Mouse (Mus musculus) midbrain, embryonic 13.5 days (tissue): Measurements from ENCODE around the gene Nprl2. TPM values are rescaled to one million over a fixed set of nuclear protein-coding genes. Genes with fewer than 3 reads are reported as not detected.
"Not testable (repeated sequence)": the region's sequence is repeated elsewhere in the genome, so short reads cannot be mapped to it uniquely, and the experiment has no call there.

Source experiments
- ATAC-seq: fragments of 200-750 bp; cut with Nextera tagmentation; 2 replicates; pipeline ENCODE4 v1.8.0; 2017; ENCODE audit warnings: mild to moderate bottlenecking, moderate TSS enrichment, moderate library complexity
- H3K27ac ChIP-seq: fragments of 300-500 bp; sonication (generic); 2 replicates; pipeline ENCODE4 v1.5.1; 2015; ENCODE audit warnings: inconsistent platforms, mild to moderate bottlenecking, moderate library complexity
- H3K27me3 ChIP-seq: fragments of 300-500 bp; sonication (generic); 2 replicates; pipeline ENCODE4 v1.6.1; 2015; ENCODE audit warnings: mild to moderate bottlenecking, inconsistent platforms
- H3K36me3 ChIP-seq: fragments of 300-500 bp; sonication (generic); 2 replicates; pipeline ENCODE4 v1.6.1; 2015; ENCODE audit warnings: mild to moderate bottlenecking, inconsistent platforms
- H3K4me1 ChIP-seq: fragments of 300-500 bp; sonication (generic); replicated peaks from 2 replicates; pipeline ENCODE4 v1.6.1; 2015; ENCODE audit warnings: inconsistent platforms
- H3K4me2 ChIP-seq: fragments of 300-500 bp; sonication (generic); replicated peaks from 2 replicates; pipeline ENCODE4 v1.6.1; 2015; ENCODE audit warnings: moderate library complexity, mild to moderate bottlenecking, inconsistent platforms
- H3K4me3 ChIP-seq: fragments of 300-500 bp; sonication (generic); replicated peaks from 2 replicates; pipeline ENCODE4 v1.5.1; 2015; ENCODE audit warnings: mild to moderate bottlenecking, inconsistent platforms
- H3K9ac ChIP-seq: fragments of 300-500 bp; sonication (generic); replicated peaks from 2 replicates; pipeline ENCODE4 v1.6.1; 2015; ENCODE audit warnings: mild to moderate bottlenecking, inconsistent platforms
- H3K9me3 ChIP-seq: fragments of 300-500 bp; sonication (generic); 2 replicates; pipeline ENCODE4 v1.6.1; 2016; ENCODE audit warnings: mild to moderate bottlenecking, inconsistent platforms
- WGBS: fragments of 180-500 bp; shearing (Covaris S2); methylation state at CpG from one replicate; pipeline ENCODE4 v1.1.7; 2015; 5-methylcytosine and 5-hydroxymethylcytosine counted together
- polyA plus RNA-seq: library from polyadenylated mRNA; unstranded; fragments of >200 nt; fragmentation: Nextera tagmentation; extraction: Ambion mirVana; gene quantifications from 2 replicates; pipeline ENCODE4 v1.2.1, GENCODE M21; 2015

Nprl2 gene
- polyA plus RNA-seq, 1 experiment from 2014 or later, result 67.7 TPM

DNA sequence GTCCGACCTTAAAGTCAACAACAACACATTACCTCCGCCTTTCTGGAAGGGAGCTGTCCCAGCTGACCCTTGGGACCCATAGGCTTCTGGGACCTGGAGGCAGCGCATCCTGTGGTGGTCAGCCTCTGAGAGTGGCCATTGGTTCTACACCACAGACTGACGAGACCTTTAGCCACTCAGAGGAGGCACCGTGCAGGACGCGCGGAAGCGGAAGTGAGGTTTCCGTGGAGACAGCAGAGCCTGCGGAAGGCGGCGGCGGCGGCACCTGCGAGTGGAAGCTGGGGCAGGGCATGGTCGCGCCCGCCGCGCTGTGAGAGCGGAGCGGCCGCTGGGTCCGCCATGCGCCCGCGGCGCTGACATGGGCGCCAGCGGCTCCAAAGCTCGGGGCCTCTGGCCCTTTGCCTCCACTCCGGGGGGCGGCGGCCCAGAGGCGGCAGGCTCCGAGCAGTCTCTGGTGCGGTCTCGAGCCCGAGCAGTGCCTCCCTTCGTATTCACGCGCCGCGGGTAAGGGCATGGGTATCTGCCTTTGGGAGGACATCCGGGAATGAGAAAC lies 21.1 kb downstream of the Nprl2 start, which contains the start of gene Tusc2:
Gene Tusc2, plus strand, starts transcription at position 227 of the 553 bp plus-strand sequence.
- H3K9ac ChIP-seq, result peak within 1 kb of the TSS; percentile 92
- peaks cover 44% of the 10 kb centered on the region for H3K4me1 ChIP-seq
- H3K4me2 ChIP-seq, result peak within 1 kb of the TSS; percentile 79
- H3K27me3 ChIP-seq, result no peaks in the 10 kb centered on the region
- H3K36me3 ChIP-seq, result peaks cover 67% of the 10 kb centered on the region
- H3K9me3 ChIP-seq, result no peaks in the 10 kb centered on the region
- peak; percentile 99 for ATAC-seq
- 0% methylated on average over 44 of the region's 46 CpGs for WGBS
- peak within 1 kb of the TSS; percentile 73 for H3K27ac ChIP-seq
- peak within 1 kb of the TSS; percentile 90 for H3K4me3 ChIP-seq

DNA sequence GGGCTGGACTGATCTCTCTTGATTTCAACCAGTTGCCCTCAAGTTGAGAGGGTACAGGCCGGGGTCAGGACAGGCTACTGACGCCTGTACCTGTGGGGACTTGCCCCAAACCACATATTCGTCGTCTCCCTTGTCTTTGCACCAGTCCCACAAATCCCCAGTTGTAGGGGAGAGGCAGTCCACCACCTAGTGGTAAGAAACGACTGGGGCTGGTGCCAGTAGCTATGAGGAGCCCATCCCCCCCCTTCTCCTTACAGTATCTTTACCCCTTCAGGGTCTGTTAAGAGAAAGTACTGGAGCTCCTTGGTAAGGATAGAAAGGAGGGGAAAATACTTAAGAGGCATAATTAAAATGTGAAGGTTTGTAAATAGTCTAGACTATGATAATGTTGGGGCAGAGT lies 23.5 kb downstream of the Nprl2 start:
- H3K27me3 ChIP-seq, H3K9me3 ChIP-seq, H3K4me2 ChIP-seq, H3K9ac ChIP-seq, ATAC-seq, H3K27ac ChIP-seq: not testable (repeated sequence)
- WGBS, result 52% methylated on average over 5 of the region's 5 CpGs
- Histone ChIP-seq H3K36me3 (peaks cover 46% of the 10 kb centered on the region), H3K4me1 (peaks cover 55% of the 10 kb centered on the region), H3K4me3 (0 out of 2 replicates have a peak overlapping the region, but pooled peaks have one; percentile 5)

DNA sequence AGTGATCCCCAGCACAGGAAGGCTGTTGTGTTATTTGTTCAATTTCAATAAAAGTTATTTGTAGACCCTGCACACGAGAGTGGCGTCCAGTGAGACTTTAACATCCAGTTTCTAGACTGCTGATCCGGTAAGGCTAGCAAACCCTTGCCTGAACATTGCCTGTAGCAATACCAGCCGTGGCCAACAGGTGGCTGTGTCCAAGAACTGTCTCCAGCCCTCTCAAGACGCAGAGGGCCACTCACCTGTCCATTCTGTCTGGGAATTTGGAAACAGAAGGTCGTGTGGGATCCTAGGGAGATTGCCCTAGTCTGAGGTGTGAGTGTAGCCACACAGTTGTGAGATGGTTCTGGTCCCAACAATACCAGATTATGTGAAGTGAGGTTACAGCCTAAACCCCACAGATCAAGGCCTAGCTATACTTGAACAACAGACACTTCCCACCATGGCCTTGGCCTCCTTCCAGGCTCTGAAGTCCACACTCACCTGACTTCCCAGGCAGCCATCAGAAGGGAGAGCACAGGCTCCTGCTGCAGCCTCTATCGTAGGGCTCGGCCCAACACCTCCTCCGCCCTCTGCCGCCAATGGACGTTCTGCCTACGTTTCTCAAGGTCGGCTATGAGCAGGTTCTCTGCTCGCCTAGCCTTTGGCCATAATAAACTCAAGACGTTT lies 24.1 kb downstream of the Nprl2 start:
- Histone ChIP-seq H3K4me3 (no peak overlapping the region), H3K9ac (no peak overlapping the region), H3K27me3 (no peaks in the 10 kb centered on the region), H3K4me2 (0 out of 2 replicates have a peak overlapping the region, but pooled peaks have one; percentile 9), H3K9me3 (no peaks in the 10 kb centered on the region), H3K27ac (peak overlapping the region; percentile 35; the same call in 1 of the 2 replicates), H3K36me3 (peaks cover 46% of the 10 kb centered on the region), H3K4me1 (peaks cover 61% of the 10 kb centered on the region)
- WGBS, result 62% methylated on average over 15 of the region's 15 CpGs
- ATAC-seq, result no peak

DNA sequence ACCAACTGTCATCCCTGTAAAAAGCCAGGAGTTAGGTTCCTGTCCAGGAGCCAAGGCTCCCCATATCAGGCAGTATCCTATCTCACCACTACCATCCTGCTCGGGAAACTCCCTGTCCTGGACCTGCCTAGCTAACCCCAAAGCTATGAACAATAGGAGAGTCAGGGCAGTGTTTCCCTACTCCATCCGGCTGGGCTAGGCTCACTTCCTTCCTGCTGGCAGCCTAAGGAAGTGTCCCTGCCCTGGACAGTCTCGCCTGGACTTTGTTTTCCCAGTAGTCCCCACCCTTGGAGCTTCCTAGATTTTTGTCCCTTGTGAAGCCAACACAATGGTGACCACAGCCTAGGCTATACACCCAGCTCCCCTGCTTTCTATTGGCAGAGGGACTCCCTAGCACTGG lies 24.8 kb downstream of the Nprl2 start:
- 63% methylated on average over 3 of the region's 3 CpGs for WGBS
- no peak for ATAC-seq
- peaks cover 68% of the 10 kb centered on the region for H3K4me1 ChIP-seq

DNA sequence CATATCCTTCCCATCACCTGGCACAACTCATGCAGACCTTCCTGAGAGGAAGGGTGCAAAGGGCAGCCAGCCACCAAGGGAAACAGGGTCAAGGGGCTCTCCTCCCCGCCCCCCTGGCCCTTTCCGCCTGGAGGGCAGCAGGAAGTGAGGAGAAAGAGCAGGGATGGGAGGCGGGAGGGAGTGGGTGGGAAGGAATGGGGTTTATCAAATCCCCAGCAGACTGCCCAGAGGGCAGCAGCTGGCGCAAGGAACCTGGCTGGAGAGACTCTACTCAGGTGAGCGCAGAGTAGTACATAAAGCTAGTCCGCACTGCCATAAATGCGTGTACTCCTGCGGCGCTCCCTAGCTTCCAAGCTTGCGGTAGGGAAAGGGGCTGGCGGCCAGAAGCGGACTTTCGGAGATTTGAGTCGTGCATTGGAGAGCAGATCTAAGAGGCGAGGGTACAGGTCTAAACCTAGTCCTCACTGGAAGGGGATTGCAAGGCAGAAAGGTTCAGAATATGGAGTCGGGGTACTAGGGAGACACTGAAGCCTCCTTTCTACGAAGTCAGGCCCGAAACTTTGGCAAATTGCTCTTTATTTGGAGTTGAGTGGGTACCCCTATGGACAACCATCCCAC lies 25.8 kb downstream of the Nprl2 start, which contains the start of gene Hyal2:
Gene Hyal2, plus strand, starts transcription at position 244 of the 618 bp plus-strand sequence.
- H3K4me1 ChIP-seq, result peaks cover 70% of the 10 kb centered on the region
- H3K27ac ChIP-seq, result peak within 1 kb of the TSS; percentile 89
- no peaks in the 10 kb centered on the region for H3K9me3 ChIP-seq
- H3K27me3 ChIP-seq, result no peaks in the 10 kb centered on the region
- H3K9ac ChIP-seq, result peak within 1 kb of the TSS; percentile 96
- peak within 1 kb of the TSS; percentile 71 for H3K4me3 ChIP-seq
- peak within 1 kb of the TSS; percentile 96 for H3K4me2 ChIP-seq
- 3% methylated on average over 18 of the region's 18 CpGs for WGBS
- no peak for ATAC-seq
- peaks cover 51% of the 10 kb centered on the region for H3K36me3 ChIP-seq

More for the DNA sequence above, 24.8 kb downstream of the Nprl2 start:
- H3K27ac ChIP-seq, result peak overlapping the region; percentile 35; the same call in 1 of the 2 replicates
- H3K36me3 ChIP-seq, result peaks cover 46% of the 10 kb centered on the region
- no peak overlapping the region for H3K4me3 ChIP-seq
- H3K9me3 ChIP-seq, result no peaks in the 10 kb centered on the region
- H3K4me2 ChIP-seq, result peak overlapping the region; percentile 96; the same call in 1 of the 2 replicates
- H3K9ac ChIP-seq, result 0 out of 2 replicates have a peak overlapping the region, but pooled peaks have one; percentile 96
- no peaks in the 10 kb centered on the region for H3K27me3 ChIP-seq

DNA sequence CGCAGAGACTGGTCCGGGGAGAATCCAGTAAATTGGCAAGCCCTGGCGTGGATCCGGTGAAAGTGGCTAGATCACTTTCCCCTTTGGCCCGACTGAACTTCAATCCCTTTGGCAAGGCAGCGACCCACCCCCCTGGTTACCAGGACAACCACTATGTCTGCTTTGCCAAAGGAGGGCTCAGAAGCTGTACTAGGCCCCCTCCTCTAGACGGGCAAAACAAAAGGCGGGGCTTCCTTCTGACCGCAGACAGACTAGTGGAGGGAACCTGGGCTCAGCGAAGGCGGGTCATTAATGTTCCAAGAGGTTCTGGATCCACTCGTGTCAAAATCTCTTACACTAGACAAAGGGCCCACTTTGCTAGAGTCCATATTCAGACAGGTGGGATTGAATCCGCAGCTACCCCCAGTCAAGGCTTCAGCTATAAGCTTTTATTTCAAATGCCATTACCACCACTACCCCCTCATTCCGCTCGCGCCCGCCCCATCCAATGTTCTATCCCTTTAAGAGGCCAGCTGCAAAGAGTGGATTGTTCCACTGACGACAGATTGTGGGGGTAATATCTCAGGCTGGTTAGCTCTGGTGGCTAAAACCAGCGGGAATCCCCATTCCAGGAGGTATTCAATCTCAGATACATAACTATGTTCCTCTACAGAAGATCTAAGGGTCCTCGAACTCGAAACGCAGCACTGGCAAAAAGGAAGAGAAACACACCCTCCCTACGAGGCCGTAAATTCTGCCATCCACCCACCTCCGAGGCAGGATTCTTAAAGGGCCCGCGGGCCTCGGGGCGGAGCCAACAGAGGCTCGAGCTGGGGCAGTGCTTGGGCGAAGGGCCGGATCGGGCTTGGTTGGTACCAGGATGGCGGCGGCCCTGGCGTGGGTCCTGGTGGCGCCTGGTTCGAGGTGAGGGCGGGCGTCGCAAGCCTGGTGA lies 26.6 kb downstream of the Nprl2 start:
- under 1% methylated on average over 41 of the region's 41 CpGs for WGBS
- no peaks in the 10 kb centered on the region for H3K9me3 ChIP-seq
- H3K27ac ChIP-seq, result peak overlapping the region; percentile 89
- H3K4me2 ChIP-seq, result peak overlapping the region; percentile 96
- H3K4me1 ChIP-seq, result peaks cover 67% of the 10 kb centered on the region
- peak; percentile 91 for ATAC-seq
- H3K36me3 ChIP-seq, result peaks cover 59% of the 10 kb centered on the region
- H3K9ac ChIP-seq, result peak overlapping the region; percentile 96
- no peaks in the 10 kb centered on the region for H3K27me3 ChIP-seq
- peak overlapping the region; percentile 71 for H3K4me3 ChIP-seq

DNA sequence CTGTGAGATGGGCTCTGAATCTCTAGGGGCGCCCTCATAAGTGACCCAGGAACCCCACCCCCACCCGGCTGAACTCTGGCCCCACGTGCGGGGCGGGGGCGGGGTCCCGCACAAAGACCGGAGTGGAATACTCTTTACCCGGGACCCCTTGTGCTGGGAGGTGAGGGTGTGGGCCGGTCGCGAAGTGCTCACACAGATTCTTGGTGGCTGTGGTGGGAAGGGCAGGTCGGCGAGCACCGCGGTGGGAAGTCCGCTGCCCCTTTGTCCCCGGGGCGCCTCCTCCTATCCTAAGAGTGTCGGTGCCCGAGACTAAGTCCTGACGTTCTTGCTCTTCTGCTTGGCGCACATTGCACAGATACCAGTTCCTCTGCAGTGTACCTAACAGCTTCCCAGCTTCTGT lies 27.2 kb downstream of the Nprl2 start:
- peak; percentile 47 for ATAC-seq
- WGBS, result under 1% methylated on average over 22 of the region's 23 CpGs
- H3K4me1 ChIP-seq, result peaks cover 60% of the 10 kb centered on the region
- H3K9ac ChIP-seq, result peak overlapping the region; percentile 96
- H3K27me3 ChIP-seq, result no peaks in the 10 kb centered on the region
- H3K9me3 ChIP-seq, result no peaks in the 10 kb centered on the region
- H3K4me2 ChIP-seq, result peak overlapping the region; percentile 96
- H3K27ac ChIP-seq, result peak overlapping the region; percentile 89
- H3K4me3 ChIP-seq, result peak overlapping the region; percentile 71
- peaks cover 61% of the 10 kb centered on the region for H3K36me3 ChIP-seq

DNA sequence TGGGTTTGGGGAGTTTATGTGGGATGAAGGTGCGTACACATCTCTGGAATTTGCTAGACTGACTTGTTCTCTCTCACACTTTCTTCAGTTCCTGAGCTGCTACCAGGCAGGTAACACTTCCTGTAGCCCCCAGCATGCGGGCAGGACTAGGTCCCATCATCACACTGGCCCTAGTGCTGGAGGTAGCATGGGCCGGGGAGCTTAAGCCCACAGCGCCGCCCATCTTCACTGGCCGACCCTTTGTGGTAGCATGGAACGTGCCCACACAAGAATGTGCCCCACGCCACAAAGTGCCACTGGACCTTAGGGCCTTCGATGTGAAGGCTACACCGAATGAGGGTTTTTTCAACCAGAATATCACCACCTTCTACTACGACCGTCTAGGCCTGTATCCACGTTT lies 28.0 kb downstream of the Nprl2 start:
- H3K4me3 ChIP-seq, result peak overlapping the region; percentile 71
- H3K9ac ChIP-seq, result peak overlapping the region; percentile 96
- H3K27me3 ChIP-seq, result no peaks in the 10 kb centered on the region
- peak overlapping the region; percentile 89 for H3K27ac ChIP-seq
- no peaks in the 10 kb centered on the region for H3K9me3 ChIP-seq
- peaks cover 60% of the 10 kb centered on the region for H3K36me3 ChIP-seq
- no peak for ATAC-seq
- H3K4me2 ChIP-seq, result peak overlapping the region; percentile 96
- peaks cover 59% of the 10 kb centered on the region for H3K4me1 ChIP-seq
- 50% methylated on average over 13 of the region's 13 CpGs for WGBS

DNA sequence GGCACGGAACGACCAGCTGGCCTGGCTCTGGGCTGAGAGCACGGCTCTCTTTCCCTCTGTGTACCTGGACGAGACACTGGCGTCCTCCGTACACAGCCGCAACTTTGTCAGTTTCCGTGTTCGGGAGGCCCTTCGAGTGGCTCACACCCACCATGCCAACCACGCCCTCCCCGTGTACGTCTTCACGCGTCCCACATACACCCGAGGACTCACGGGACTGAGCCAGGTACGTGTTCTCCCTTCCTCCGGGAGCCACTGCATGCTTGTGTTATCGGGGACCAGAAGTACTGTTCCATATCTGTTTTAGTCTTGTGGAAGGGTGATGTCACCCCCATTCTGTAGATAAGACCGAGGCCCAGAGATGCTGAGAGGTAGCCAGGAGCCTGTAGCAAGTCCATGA lies 28.8 kb downstream of the Nprl2 start:
- 95% methylated on average over 21 of the region's 21 CpGs for WGBS
- ATAC-seq, result no peak
- Histone ChIP-seq H3K27me3 (no peaks in the 10 kb centered on the region), H3K4me1 (peaks cover 54% of the 10 kb centered on the region), H3K4me3 (peak overlapping the region; percentile 71), H3K4me2 (peak overlapping the region; percentile 96), H3K9ac (peak overlapping the region; percentile 96), H3K27ac (no peak overlapping the region), H3K36me3 (peaks cover 53% of the 10 kb centered on the region), H3K9me3 (no peaks in the 10 kb centered on the region)

DNA sequence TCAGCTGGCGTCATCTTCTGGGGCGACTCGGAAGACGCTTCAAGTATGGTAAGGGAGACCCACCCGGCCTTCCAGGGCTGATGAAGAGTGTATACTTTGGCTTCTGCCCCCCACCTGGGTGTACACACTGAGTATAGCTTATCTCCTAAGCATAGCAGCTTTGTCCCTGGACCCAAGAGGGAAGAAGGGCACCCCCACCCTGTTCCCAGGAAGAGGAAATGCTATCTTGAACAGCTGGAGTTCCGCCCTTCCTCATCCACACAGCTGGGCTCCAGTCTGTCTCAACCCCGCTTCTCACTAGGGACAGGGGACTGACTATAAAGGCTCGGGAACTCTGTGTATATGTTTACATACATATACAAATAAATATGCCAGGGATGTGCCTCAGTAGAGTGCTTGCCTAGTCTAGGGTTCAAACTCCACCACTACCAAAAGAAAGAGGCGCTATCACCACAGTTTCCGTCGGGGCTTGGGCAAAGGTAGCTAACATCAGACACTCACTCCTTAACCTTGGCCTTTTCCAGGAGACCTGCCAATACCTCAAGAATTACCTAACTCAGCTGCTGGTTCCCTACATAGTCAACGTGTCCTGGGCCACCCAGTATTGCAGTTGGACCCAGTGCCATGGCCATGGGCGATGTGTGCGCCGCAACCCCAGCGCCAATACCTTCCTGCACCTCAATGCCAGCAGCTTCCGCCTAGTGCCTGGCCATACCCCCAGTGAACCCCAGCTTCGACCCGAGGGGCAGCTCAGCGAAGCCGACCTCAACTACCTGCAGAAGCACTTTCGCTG lies 29.7 kb downstream of the Nprl2 start:
- H3K36me3 ChIP-seq, result peaks cover 44% of the 10 kb centered on the region
- ATAC-seq, result no peak
- peak overlapping the region; percentile 96 for H3K4me2 ChIP-seq
- H3K4me3 ChIP-seq, result peak overlapping the region; percentile 71; the same call in 1 of the 2 replicates
- peak overlapping the region; percentile 14; the same call in 1 of the 2 replicates for H3K27ac ChIP-seq
- H3K4me1 ChIP-seq, result peaks cover 51% of the 10 kb centered on the region
- 94% methylated on average over 22 of the region's 22 CpGs for WGBS
- H3K27me3 ChIP-seq, result no peaks in the 10 kb centered on the region
- H3K9ac ChIP-seq, result peak overlapping the region; percentile 34; the same call in 1 of the 2 replicates
- H3K9me3 ChIP-seq, result no peaks in the 10 kb centered on the region
